Mouse (Mus musculus) spleen, postnatal 4 days (tissue): ENCODE measurements at regions not wholly inside any gene's neighbourhood (a gene's known extent, or its start where the extent isn't known, plus 50 kb on each side); places are given as distances from the start of the nearest gene placed in this dataset.

Source experiments
- DNase-seq, 2 experiments: peaks; one replicate each; pipeline ENCODE4 v3.0.0; 2022; ENCODE audit warnings: low spot score in 2 of 2

GRCm38 (mm10) chr4:89001470-89001869 is 121.5 kb upstream of the Ifne start:
- no peak for DNase-seq

GRCm38 (mm10) chr4:89000855-89001254 is 120.9 kb upstream of the Ifne start:
- DNase-seq = no peak

GRCm38 (mm10) chr4:89000200-89000599 is 120.2 kb upstream of the Ifne start:
- no peak for DNase-seq

- no peak for DNase-seq
These were observed 118.3 kb upstream of the Ifne start for GRCm38 (mm10) chr4:88998286-88998685.

GRCm38 (mm10) chr4:88995129-88995919 is 115.3 kb upstream of the Ifne start:
- no peak for DNase-seq

GRCm38 (mm10) chr4:88994486-88994885 is 114.5 kb upstream of the Ifne start:
- DNase-seq = no peak

GRCm38 (mm10) chr4:88992498-88992897 is 112.5 kb upstream of the Ifne start:
- DNase-seq = no peak

- DNase-seq = no peak
These were observed 108.4 kb upstream of the Ifne start for GRCm38 (mm10) chr4:88988363-88988762.

GRCm38 (mm10) chr4:88987103-88987502 is 107.1 kb upstream of the Ifne start:
- no peak for DNase-seq

GRCm38 (mm10) chr4:88982457-88982856 is 102.5 kb upstream of the Ifne start:
- DNase-seq = no peak

- DNase-seq = no peak
These were observed 97.3 kb upstream of the Ifne start for GRCm38 (mm10) chr4:88977099-88977888.

GRCm38 (mm10) chr4:88974535-88974934 is 94.5 kb upstream of the Ifne start:
- no peak for DNase-seq

GRCm38 (mm10) chr4:88969134-88969841 is 89.3 kb upstream of the Ifne start:
- no peak for DNase-seq

- no peak for DNase-seq
These were observed 79.6 kb upstream of the Ifne start for GRCm38 (mm10) chr4:88959621-88960020.

- DNase-seq = no peak
These were observed 76.6 kb upstream of the Ifne start for GRCm38 (mm10) chr4:88956605-88957004.

GRCm38 (mm10) chr4:88956151-88956550 is 76.2 kb upstream of the Ifne start:
- DNase-seq = no peak

GRCm38 (mm10) chr4:88955571-88955970 is 75.6 kb upstream of the Ifne start:
- no peak for DNase-seq

GRCm38 (mm10) chr4:88954045-88954444 is 74.0 kb upstream of the Ifne start:
- DNase-seq = no peak

- no peak for DNase-seq
These were observed 71.0 kb upstream of the Ifne start for GRCm38 (mm10) chr4:88951034-88951336.

- DNase-seq = no peak
These were observed 70.4 kb upstream of the Ifne start for GRCm38 (mm10) chr4:88950181-88951033.

- DNase-seq = no peak
These were observed 68.2 kb upstream of the Ifne start for GRCm38 (mm10) chr4:88948027-88948859.
